Mouse (Mus musculus): ENCODE data around the gene Hoxc8. TPM values are rescaled to one million over a fixed set of nuclear protein-coding genes. Genes with fewer than 3 reads are reported as not detected.

Hoxc8 gene
- total RNA-seq, 1 experiment, result 0.22 TPM

- Histone ChIP-seq H3K4me1 (ENCODE audit: control insufficient read depth in 2 of 2, insufficient read depth in 2 of 2, low read length in 2 of 2, poor library complexity in 1 of 2) (no peaks in the 10 kb centered on the region), H3K9me3 (ENCODE audit: control insufficient read depth, insufficient read depth, low read depth, low read length) (no peaks in the 10 kb centered on the region), H3K4me3 (ENCODE audit: insufficient read depth in 1 of 2, low read depth in 1 of 2, low read length in 2 of 2, poor library complexity in 1 of 2, severe bottlenecking in 1 of 2) (no peak overlapping the region), H3K27ac (ENCODE audit: insufficient read depth, low read depth, low read length, poor library complexity, severe bottlenecking) (no peak overlapping the region), H3K9ac (ENCODE audit: insufficient read depth, low read depth, low read length, poor library complexity, severe bottlenecking) (no peak overlapping the region), H3K36me3 (ENCODE audit: control insufficient read depth, insufficient read depth, low read length, poor library complexity, severe bottlenecking) (no peaks in the 10 kb centered on the region)
- in situ Hi-C loops (cut with MboI; ENCODE audit: low sequenced_read_pairs in 2 of 2, unreplicated experiment in 2 of 2), result no loop called here
- no peak for DNase-seq (ENCODE audit: low read depth, low spot score)
- no peak for TF ChIP-seq MAFK (IDR thresholded peaks at IDR 0.05; ENCODE audit: insufficient read depth, low read depth, low read length)
- TF ChIP-seq ZC3H11A (IDR thresholded peaks at IDR 0.05; ENCODE audit: borderline replicate concordance, low read depth, low read length), result no peak
- no peak for TF ChIP-seq ZNF384 (IDR thresholded peaks at IDR 0.05; ENCODE audit: low read depth, low read length)
- TF ChIP-seq CHD2 (IDR thresholded peaks at IDR 0.05; ENCODE audit: low read depth, low read length), result no peak
- no peak for TF ChIP-seq HCFC1 (IDR thresholded peaks at IDR 0.05; ENCODE audit: borderline replicate concordance, insufficient read depth, low read length)
Observed at GRCm38 (mm10) chr15:103005308-103005707, 14.9 kb downstream of the Hoxc8 start.

DNA sequence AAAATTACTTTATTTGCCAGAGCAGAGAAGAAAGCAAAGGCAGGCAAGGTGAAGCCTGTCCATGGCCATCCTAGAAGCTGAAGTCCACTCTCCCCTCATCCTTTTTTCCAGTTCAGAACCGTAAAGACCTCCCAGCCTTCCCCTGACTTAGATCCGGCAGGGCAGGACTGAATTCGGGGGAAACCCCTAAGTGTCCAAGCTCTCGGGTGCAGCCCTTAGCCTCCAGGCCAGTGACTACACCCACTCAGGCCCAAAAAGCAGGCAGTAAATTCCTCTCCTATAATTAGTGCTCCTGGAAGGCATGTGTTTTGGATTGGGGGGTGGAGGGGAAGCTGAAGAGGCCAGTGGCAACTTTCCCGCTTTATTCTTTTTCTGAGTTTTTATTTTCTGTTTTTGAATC, 15.4 kb downstream of the Hoxc8 start:
- no peak overlapping the region for H3K4me3 ChIP-seq (ENCODE audit: insufficient read depth in 1 of 2, low read depth in 1 of 2, low read length in 2 of 2, poor library complexity in 1 of 2, severe bottlenecking in 1 of 2)
- no peak for DNase-seq (ENCODE audit: low read depth, low spot score)
- H3K9me3 ChIP-seq (ENCODE audit: control insufficient read depth, insufficient read depth, low read depth, low read length), result no peaks in the 10 kb centered on the region
- in situ Hi-C loops (cut with MboI; ENCODE audit: low sequenced_read_pairs in 2 of 2, unreplicated experiment in 2 of 2), result no loop called here
- TF ChIP-seq ZNF384 (IDR thresholded peaks at IDR 0.05; ENCODE audit: low read depth, low read length) (no peak), CHD2 (IDR thresholded peaks at IDR 0.05; ENCODE audit: low read depth, low read length) (no peak), HCFC1 (IDR thresholded peaks at IDR 0.05; ENCODE audit: borderline replicate concordance, insufficient read depth, low read length) (no peak)
- peaks cover 0 to 3% of the 10 kb centered on the region in 2 experiments; a peak in 1 of 4 replicates for H3K4me1 ChIP-seq (ENCODE audit: control insufficient read depth in 2 of 2, insufficient read depth in 2 of 2, low read length in 2 of 2, poor library complexity in 1 of 2)
- no peak overlapping the region for H3K27ac ChIP-seq (ENCODE audit: insufficient read depth, low read depth, low read length, poor library complexity, severe bottlenecking)
- no peak overlapping the region for H3K9ac ChIP-seq (ENCODE audit: insufficient read depth, low read depth, low read length, poor library complexity, severe bottlenecking)
- H3K36me3 ChIP-seq (ENCODE audit: control insufficient read depth, insufficient read depth, low read length, poor library complexity, severe bottlenecking), result no peaks in the 10 kb centered on the region

DNA sequence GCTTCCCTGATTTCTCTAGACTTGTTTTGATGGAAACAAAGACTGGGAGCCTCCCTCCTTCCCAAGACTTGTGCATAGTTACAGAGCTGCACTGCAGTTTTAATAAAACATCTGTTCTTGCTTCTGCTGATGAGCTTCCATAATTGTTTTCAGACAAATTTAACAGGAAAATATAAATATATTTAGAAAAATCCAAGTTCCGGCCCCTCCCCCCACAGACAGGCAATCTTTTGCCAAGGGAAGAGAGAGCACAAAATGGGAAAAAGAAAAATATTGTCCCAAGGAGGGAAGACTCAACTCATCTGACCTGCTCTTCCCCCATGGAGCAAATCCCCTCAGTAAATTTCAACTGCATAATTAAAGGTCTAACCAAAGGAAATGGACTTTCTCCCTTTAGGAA, 15.9 kb downstream of the Hoxc8 start:
- DNase-seq (ENCODE audit: low read depth, low spot score), result no peak
- in situ Hi-C loops (cut with MboI; ENCODE audit: low sequenced_read_pairs in 2 of 2, unreplicated experiment in 2 of 2), result no loop called here
- Histone ChIP-seq H3K27ac (ENCODE audit: insufficient read depth, low read depth, low read length, poor library complexity, severe bottlenecking) (no peak overlapping the region), H3K4me3 (ENCODE audit: insufficient read depth in 1 of 2, low read depth in 1 of 2, low read length in 2 of 2, poor library complexity in 1 of 2, severe bottlenecking in 1 of 2) (no peak overlapping the region), H3K9ac (ENCODE audit: insufficient read depth, low read depth, low read length, poor library complexity, severe bottlenecking) (no peak overlapping the region), H3K9me3 (ENCODE audit: control insufficient read depth, insufficient read depth, low read depth, low read length) (no peaks in the 10 kb centered on the region), H3K4me1 (ENCODE audit: control insufficient read depth in 2 of 2, insufficient read depth in 2 of 2, low read length in 2 of 2, poor library complexity in 1 of 2) (peaks cover 0 to 3% of the 10 kb centered on the region in 2 experiments; a peak in 1 of 4 replicates), H3K36me3 (ENCODE audit: control insufficient read depth, insufficient read depth, low read length, poor library complexity, severe bottlenecking) (no peaks in the 10 kb centered on the region)
- TF ChIP-seq ZNF384 (IDR thresholded peaks at IDR 0.05; ENCODE audit: low read depth, low read length), result no peak

- no peaks in the 10 kb centered on the region for H3K36me3 ChIP-seq (ENCODE audit: control insufficient read depth, insufficient read depth, low read length, poor library complexity, severe bottlenecking)
- no peak overlapping the region for H3K9ac ChIP-seq (ENCODE audit: insufficient read depth, low read depth, low read length, poor library complexity, severe bottlenecking)
- in situ Hi-C loops (cut with MboI; ENCODE audit: low sequenced_read_pairs in 2 of 2, unreplicated experiment in 2 of 2), result loop anchor here in 1 of 2 experiments (10.0 kb wide), 1 partner anchor 165 kb away; no protein-coding TSS in a partner anchor
- peak overlapping the region in 1 of 2 experiments; percentile 4; a peak in 2 of 4 replicates for H3K4me3 ChIP-seq (ENCODE audit: insufficient read depth in 1 of 2, low read depth in 1 of 2, low read length in 2 of 2, poor library complexity in 1 of 2, severe bottlenecking in 1 of 2)
- no peaks in the 10 kb centered on the region for H3K9me3 ChIP-seq (ENCODE audit: control insufficient read depth, insufficient read depth, low read depth, low read length)
- H3K4me1 ChIP-seq (ENCODE audit: control insufficient read depth in 2 of 2, insufficient read depth in 2 of 2, low read length in 2 of 2, poor library complexity in 1 of 2), result peaks cover 0 to 3% of the 10 kb centered on the region in 2 experiments; a peak in 1 of 4 replicates
- no peak for DNase-seq (ENCODE audit: low read depth, low spot score)
- no peak for TF ChIP-seq CHD2 (IDR thresholded peaks at IDR 0.05; ENCODE audit: low read depth, low read length)
- no peak overlapping the region for H3K27ac ChIP-seq (ENCODE audit: insufficient read depth, low read depth, low read length, poor library complexity, severe bottlenecking)
Observed at GRCm38 (mm10) chr15:103009265-103010111, 19.1 kb downstream of the Hoxc8 start.
